Mouse (Mus musculus) lung, postnatal 4 days (tissue): ENCODE results near the gene Irgm1.
"Not testable (repeated sequence)": the region's sequence is repeated elsewhere in the genome, so short reads cannot be mapped to it uniquely, and the experiment has no call there.

Experiments
- DNase-seq, 2 experiments: peaks; one replicate each; pipeline ENCODE4 v3.0.0; 2021

Gene Irgm1

GRCm38 (mm10) chr11:48853474-48854180 lies 17.9 kb downstream of the Irgm1 start:
- DNase-seq: peak; percentile 76 to 89

DNA sequence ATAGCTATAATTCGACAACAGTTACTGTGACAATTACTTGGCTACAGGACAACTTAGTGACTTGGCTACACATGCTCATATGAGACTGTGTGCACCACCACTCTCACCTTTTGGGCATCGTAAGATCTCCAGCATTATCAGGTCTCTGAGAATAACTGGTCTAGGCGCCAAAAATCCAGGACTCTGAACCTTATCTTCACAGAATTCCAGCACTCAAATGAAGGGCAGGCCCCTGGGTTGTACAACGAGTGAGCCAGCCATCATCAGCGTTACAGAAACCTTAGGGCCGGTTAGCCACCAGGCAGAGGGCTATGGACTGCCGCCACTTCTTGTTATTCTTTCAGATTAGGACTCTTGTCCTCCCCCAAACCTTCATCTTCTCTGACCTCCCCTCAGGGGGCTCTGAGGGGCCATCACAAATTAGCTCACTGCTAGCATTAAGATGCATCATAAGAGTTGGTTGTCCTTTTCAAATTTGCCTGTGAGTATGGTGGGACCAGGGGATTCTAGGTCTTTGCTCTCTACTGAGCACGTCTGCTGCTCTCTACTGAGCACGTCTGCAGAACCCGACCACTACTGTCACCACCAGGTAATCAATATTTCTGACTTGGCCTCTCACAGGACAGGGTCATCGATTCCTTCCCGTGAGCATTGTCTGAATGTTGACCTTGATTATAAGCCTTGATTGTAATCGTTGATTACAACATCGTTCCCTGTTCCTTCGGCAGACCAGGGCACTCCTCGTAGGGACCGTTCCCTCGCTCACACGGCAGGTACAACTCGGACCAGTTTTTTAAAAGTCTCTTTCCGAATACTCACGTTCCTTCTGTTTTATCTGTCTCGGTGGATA lies 18.6 kb downstream of the Irgm1 start:
- DNase-seq: no peak

GRCm38 (mm10) chr11:48852190-48852589 lies 19.3 kb downstream of the Irgm1 start:
- no peak for DNase-seq

DNA sequence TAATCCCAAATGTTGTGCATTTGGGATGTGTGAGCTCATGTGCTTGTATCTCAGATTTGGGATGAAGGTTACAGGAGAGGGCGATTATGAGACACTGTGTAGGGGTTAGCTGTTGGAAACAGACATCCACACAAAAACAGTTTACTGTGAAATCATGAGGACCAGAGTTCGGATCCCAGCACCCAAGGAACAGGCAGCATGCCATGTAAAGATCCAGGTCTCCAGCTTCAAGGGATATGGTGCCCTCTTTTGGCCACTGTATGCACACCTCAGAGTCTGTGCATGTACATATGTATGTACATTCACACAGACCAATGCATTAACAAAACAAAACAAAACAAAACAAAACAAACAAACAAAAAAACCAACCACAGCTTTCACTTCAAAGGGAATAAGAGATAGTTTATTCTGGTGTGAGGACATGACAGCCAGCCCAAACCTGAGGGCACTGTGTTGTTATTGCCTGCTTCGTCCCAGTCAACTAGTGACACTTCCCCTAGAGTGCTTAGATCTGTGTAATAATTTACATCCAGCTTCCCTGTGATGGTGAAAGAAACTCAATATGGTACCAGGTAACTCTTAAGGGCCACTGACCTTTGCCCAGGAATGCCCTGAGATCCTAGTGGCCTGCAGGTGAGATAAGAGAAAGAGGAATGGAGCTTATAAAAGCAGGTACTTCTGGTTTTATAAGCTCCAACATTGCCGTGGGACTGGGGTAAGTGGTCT lies 20.1 kb downstream of the Irgm1 start:
- no peak for DNase-seq

DNA sequence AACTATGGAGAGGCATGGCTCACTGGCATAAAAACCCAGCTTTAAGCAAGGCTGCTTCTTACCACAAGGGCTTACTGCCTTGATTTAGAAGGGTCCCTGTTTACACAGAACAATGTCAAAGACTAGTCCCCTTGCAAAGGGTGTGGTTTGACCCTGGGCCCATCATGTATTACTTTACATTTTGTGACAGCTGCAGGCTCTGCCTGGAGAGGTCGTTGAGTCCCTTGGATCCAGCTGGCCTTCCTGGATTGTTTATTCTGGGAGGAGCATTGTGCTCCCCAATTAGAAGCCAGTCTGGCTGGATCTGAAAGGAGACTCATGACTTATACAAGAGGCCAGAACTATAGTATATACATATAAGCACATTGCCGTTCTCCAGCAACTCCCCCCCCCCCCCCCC lies 21.2 kb downstream of the Irgm1 start:
- DNase-seq: no peak

GRCm38 (mm10) chr11:48846881-48847280 lies 24.6 kb downstream of the Irgm1 start:
- no peak for DNase-seq

- DNase-seq: not testable (repeated sequence)
Measured at GRCm38 (mm10) chr11:48846362-48846761, 25.1 kb downstream of the Irgm1 start.

GRCm38 (mm10) chr11:48845244-48845815 lies 26.2 kb downstream of the Irgm1 start:
- no peak for DNase-seq

GRCm38 (mm10) chr11:48844309-48844708 lies 27.2 kb downstream of the Irgm1 start:
- no peak for DNase-seq

DNA sequence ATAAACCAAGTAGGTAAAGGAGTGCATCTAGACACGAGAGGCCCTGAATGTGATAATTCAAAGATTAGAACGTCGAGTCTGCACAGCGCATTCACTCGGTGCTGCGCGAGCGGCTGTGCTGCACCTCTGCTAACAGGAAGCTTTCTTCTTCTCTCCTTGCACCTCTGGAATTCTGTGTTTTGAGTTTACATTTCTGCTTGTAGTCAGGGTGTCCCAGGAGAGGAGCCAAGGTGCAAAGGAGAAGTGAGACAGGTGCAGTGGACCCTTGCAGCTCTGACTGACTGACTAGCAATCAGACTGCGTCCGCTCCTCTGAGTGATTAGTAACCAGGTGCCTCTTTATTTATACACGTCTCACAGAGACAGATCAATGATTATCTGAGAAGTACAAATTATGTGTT lies 28.3 kb downstream of the Irgm1 start:
- no peak for DNase-seq

DNA sequence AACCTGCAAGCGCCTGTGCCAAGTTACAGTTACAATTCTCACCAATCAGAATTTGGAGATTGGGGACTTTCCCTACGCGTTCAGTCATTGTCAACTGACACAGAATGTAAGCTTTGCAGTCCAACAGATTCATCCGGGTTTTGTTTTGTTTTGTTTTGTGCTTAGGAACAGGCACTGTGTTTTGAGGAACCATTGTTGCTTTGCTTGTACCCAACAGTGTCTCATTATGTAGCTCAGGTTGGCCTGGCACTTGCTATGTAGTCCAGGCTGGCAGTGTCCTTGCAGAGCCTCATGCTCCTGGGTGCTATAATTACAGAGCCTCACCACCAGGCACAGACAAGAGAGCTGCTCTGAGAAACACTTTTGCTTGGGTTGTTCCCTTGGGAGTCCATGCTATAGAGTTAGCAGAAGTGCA lies 29.1 kb downstream of the Irgm1 start:
- no peak for DNase-seq

DNA sequence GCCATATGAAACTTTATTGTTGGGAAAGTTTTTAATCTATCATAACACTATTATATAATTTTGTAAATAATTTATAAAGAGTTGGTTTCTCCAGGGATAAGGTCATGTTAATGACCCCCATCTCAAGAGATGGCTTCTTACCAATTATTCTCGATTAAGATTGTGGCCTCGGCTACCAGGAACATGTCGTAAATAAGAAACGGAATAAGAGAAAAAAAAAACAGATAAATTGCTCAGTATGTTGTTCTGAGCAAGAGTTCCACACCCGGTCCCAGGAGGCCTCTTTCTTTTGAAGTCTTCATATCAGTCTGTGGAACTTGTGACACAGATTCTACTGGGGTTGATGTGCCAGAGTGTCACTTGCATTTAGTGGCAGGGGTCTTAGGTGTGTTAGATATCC lies 30.3 kb downstream of the Irgm1 start:
- no peak for DNase-seq

DNA sequence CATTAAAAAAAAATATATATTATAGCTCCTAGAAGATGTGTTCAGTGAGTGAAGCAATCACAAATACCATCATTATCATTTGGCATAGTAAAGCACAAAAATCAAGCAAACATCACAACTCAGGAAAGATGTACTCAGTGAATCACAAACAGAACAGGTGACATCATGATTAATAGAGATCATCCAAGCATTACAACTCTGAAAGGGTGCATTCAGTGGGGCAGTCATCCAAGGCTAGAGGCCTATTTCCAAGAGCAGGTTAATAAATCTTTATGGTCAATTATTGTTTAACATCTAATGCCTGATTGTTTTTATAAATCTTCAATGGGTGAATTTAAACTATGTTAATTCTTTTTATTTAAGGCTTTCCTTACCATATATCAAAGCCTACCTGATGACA lies 30.7 kb downstream of the Irgm1 start:
- no peak for DNase-seq

DNA sequence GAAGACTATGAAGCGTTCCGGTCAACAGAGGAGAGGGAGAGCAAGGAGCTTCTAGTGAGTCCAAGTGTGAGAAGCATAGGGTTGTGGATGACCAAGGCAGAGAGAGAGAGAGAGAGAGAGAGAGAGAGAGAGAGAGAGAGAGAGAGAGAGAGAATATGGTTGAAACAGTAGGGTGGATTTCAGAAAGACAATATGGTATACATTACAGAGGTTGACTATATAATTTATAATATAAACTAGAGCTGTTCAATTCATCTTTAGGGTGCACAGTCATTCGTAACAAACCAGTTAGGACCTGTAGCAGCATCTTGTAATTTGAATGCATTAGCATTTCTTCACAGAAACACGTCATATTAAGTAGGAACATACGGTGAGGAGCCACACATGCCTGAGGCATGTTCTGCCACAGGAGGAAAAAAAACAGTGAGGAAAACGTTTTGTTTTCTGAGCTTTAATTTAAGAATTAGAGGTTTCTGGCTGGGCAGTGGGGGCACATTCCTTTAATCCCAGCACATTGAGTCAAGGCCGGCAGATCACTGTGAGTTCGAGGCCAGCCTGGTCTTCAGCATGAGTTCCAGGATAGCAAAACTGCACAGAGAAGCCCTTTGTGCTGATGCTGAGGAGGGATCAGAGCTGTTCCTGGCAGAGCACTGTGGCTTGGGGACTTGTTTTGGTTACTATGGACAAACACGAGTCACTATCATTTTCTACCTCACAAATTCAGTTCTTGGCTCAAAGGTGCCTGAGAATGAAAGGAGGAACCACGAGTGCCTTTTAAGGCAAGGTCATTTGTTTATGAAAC lies 32.4 kb downstream of the Irgm1 start:
- no peak for DNase-seq

DNA sequence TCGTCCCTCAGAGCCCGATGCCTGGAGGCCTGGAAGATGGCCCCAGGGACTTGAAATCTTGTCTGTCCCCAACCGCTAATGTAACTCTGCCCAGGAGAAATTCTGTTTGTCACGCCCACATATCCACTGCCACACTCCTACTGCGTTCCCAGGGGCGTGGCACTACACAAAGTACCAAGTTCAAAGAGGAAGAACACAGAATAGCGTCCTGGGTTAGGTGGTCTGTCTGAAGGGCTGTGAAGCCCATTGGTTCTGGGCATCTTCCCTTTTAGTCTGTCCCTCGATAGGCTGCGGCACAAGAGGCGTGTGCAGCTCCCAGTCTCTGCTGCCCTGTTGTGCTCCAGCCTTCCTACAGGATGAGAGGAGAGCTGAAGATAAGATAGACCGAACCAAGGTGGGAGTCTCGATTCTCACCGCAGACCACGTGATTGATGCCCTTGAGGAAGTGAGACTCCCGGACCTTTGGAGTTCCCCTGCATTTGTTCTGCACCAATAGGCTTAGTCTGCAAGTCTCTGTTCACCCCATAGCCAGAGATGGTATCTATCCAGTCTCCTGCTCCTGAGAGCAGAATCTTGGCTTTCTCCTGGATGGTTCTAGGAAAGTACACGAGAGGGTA lies 33.2 kb downstream of the Irgm1 start:
- no peak for DNase-seq

DNA sequence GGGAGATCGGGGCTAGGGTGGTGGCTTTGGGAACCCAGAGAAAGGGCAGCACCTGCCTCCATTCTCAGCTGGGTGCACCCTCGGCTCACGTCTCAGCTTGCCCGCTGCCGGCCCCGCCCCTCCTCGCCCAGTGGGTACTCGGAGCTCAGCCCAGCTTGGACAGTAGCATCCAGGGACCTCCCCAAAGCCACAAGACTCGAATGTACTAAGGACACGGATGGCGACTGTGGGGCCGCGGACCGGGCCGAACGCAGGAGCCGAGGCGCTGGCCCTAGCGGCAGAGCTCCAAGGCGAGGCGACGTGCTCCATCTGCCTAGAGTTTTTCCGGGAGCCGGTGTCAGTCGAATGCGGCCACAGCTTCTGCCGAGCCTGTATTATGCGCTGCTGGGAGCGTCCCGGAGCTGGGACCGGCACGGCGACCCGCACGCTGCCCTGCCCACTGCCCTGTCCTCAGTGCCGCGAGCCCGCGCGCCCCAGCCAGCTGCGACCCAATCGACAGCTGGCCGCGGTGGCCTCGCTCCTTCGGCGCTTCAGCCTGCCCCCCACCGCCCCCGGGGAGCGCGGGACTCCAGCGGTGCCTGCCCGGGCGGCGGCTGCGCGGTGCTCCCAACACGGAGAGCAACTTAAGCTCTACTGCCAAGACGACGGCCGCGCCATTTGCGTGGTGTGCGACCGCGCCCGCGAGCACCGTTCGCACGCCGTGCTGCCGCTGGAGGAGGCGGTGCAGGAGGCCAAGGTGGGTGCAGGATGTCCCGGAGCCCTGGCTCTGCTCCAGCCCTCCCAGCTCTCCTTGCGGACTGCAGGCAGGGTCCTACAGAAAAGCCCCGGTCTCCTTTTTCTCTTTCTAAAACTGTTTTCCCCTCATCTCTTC lies 33.9 kb downstream of the Irgm1 start:
- peak; percentile 69 to 71 for DNase-seq

- DNase-seq: no peak
Measured at GRCm38 (mm10) chr11:48836990-48837309, 34.5 kb downstream of the Irgm1 start.

DNA sequence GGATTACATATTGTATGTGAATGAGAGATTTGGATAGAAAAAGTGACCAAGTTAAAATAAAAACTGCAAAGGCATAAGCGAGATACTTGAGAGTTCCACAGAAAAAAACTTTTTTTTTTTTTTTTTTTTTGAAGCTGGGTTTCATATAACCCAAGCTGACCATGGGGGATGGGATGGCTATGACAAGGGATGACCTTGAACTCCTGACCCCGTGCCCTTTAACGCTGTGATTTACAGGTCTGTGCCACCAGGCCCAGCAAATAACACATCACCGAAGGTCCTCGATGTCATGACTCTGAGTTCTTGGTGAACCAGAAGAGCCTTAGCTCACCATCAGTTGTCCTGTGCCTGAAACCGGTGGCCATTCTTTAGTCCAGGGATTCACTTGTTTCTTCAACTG lies 35.6 kb downstream of the Irgm1 start:
- no peak for DNase-seq

DNA sequence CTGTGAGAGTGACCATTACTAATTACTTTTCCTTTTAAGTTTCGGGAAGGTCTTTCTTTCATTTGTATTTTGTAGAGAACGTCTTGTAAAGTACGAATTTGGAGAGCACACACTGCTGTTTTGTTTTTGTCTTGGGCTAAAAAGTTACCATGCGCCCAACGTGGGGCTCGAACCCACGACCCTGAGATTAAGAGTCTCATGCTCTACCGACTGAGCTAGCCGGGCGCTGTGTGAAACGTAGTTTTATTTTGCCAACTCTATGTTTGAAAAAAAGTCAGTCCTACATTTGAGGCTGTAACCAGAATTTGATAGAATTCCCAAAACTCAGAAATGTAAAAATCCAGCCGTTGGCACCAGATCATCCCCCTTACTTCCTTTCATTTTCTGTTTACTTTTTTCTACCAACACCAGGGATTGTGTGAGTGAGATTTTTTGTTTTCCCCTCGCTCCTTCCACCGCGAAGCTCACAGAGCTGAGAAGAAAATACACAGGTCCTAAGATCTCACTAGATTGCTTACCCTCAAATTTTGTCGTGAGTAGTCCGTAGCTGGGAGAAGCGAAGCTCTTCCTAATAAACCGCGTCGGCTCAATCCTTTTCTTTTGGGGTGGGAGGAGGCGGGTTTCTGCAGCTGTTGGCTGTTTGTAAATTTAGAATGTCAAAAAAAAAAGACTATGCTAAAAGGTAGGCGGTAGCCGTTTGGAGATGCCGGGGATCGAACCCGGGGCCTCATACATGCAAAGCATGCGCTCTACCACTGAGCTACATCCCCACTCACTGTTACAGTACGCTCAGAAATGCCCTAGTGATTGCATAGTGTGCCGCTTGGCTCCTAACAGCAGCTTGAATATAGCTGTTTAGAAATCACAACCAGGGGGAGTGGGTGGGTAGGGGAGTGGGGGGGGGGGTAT lies 37.5 kb downstream of the Irgm1 start:
- DNase-seq: peak; percentile 89 to 91
